Mouse (Mus musculus) erythroid progenitor cell, adult 5-6 weeks (primary cell): Measurements from ENCODE around the gene Coro7. TPM values are rescaled to one million over a fixed set of nuclear protein-coding genes. Genes with fewer than 3 reads are reported as not detected.
A peak's percentile ranks its signal among the peaks of the same experiment; 100 is the strongest.
"Not testable (repeated sequence)": the region's sequence is repeated elsewhere in the genome, so short reads cannot be mapped to it uniquely, and the experiment has no call there.

Source experiments
- ATAC-seq: replicated peaks from 2 replicates; pipeline ENCODE4 v1.8.0; 2016; ENCODE audit warnings: moderate number of reproducible peaks, mild to moderate bottlenecking, moderate TSS enrichment, inconsistent platforms; ENCODE audit not compliant: poor library complexity, low FRiP score, severe bottlenecking
- total RNA-seq, 2 experiments: library from RNA; stranded (forward) in 1 of 2; stranded (reverse) in 1 of 2; fragments of 150-400 nt in 1 of 2; fragments of 186-747, 209-891 nt in 1 of 2; gene quantifications; 2 replicates each; pipeline versions ENCODE4 v1.2.3 to v1.2.4; 2015 to 2017; ENCODE audit warnings: low replicate concordance in 2 of 2

Gene Coro7
- total RNA-seq, 2 experiments from 2014 or later: 14.8 to 36.5 TPM

- peak; percentile 86 for ATAC-seq
Observed at GRCm38 (mm10) chr16:4683581-4684456, 4.2 kb upstream of the Coro7 start.

GRCm38 (mm10) chr16:4683193-4683580, 3.6 kb upstream of the Coro7 start:
- 0 out of 2 replicates have a peak, but pooled peaks have one; percentile 8 for ATAC-seq

GRCm38 (mm10) chr16:4682628-4683179, 3.1 kb upstream of the Coro7 start:
- ATAC-seq: no peak

- not testable (repeated sequence) for ATAC-seq
Observed at GRCm38 (mm10) chr16:4680922-4681455, 1.4 kb upstream of the Coro7 start.

GRCm38 (mm10) chr16:4678080-4678479, 1.5 kb downstream of the Coro7 start:
- no peak for ATAC-seq

GRCm38 (mm10) chr16:4676836-4677235, 2.7 kb downstream of the Coro7 start:
- no peak for ATAC-seq

GRCm38 (mm10) chr16:4674091-4674490, 5.5 kb downstream of the Coro7 start:
- ATAC-seq: no peak

GRCm38 (mm10) chr16:4670317-4670716, 9.3 kb downstream of the Coro7 start:
- no peak for ATAC-seq

- peak; percentile 84 for ATAC-seq
Observed at GRCm38 (mm10) chr16:4667190-4667808, 12.3 kb downstream of the Coro7 start.

GRCm38 (mm10) chr16:4665726-4666125, 13.9 kb downstream of the Coro7 start:
- ATAC-seq: no peak

- ATAC-seq: no peak
Observed at GRCm38 (mm10) chr16:4663806-4664205, 15.8 kb downstream of the Coro7 start.

- ATAC-seq: no peak
Observed at GRCm38 (mm10) chr16:4661605-4662004, 18.0 kb downstream of the Coro7 start.

- no peak for ATAC-seq
Observed at GRCm38 (mm10) chr16:4659326-4659725, 20.3 kb downstream of the Coro7 start.

- ATAC-seq: no peak
Observed at GRCm38 (mm10) chr16:4658781-4659245, 20.8 kb downstream of the Coro7 start.

- ATAC-seq: no peak
Observed at GRCm38 (mm10) chr16:4656571-4657081, 23.0 kb downstream of the Coro7 start.

- no peak for ATAC-seq
Observed at GRCm38 (mm10) chr16:4655764-4656570, 23.6 kb downstream of the Coro7 start.

- ATAC-seq: no peak
Observed at GRCm38 (mm10) chr16:4655251-4655734, 24.3 kb downstream of the Coro7 start.

- no peak for ATAC-seq
Observed at GRCm38 (mm10) chr16:4654706-4655105, 24.9 kb downstream of the Coro7 start.

- no peak for ATAC-seq
Observed at GRCm38 (mm10) chr16:4652707-4653416, 26.7 kb downstream of the Coro7 start.
